Mouse (Mus musculus): ENCODE results near the gene Iqsec3. TPM values are rescaled to one million over a fixed set of nuclear protein-coding genes. Genes with fewer than 3 reads are reported as not detected.
A peak's percentile ranks its signal among the peaks of the same experiment; 100 is the strongest.

The Iqsec3 gene
- total RNA-seq, 2 experiments from 2014 or later = 0.37 to 0.45 TPM

DNA sequence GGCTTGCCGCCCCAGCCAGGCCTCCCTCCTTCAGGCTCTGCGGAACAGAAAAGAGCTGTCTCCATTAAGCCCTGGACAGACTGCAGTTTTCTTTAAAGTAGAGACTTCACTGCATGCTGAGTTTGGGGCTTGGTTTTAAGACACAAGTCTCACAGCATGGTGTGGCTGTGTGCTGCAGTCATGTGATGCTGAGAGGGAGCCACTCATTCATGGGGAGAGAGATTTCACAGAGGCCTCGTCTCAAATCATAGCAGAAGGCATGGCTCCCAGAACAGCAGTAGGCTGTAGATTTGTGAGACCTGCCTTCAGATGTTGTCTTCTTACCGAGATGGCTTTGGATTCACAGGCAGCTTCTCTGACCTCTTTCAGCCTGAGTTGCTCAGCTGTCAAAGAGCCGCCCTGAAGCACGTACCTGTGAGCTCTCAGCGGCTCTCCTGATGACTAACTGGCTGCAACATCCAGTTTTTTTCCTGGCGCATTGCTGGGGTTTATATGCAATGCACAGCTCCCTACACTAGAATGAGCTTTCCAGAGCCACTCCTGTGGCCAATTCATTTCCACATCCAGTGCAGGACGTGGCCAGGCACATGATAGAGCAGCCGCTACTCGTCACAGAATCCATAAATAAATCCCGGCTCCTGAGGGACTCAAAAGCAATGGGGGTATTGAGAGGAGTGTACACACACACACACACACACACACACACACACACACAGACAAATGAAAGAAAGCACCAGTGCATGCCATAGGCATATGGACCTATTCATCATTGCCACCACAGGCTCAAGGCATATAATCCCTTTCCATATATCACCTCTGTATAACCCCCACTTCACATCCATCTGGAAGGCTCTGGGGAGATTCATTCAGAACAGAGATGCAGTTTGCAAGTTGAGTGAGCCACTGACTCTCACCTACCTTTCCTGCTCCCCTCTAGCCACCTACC is 18.7 kb downstream of the Iqsec3 start:
- DNase-seq (ENCODE audit: low spot score) = no peak

DNA sequence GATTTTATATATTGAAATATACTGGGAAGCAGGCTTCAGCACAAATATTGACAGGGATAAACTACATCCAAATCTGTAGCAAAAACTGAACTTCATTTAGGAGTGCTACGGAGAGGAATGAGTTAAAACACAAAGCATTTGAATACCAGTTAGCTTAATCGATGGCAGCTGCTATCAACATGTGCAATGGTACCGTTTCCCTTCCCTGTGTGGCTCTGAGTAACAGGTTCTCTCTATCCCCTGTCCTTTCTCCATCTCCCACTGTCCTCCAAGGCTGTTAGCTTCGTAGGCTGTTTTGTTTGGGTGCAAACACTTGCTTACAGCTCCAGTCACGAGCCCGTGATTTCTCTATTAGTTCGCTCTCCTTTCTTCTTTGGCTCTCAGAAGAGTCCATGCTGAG is 19.7 kb downstream of the Iqsec3 start:
- DNase-seq (ENCODE audit: low spot score) = no peak

DNA sequence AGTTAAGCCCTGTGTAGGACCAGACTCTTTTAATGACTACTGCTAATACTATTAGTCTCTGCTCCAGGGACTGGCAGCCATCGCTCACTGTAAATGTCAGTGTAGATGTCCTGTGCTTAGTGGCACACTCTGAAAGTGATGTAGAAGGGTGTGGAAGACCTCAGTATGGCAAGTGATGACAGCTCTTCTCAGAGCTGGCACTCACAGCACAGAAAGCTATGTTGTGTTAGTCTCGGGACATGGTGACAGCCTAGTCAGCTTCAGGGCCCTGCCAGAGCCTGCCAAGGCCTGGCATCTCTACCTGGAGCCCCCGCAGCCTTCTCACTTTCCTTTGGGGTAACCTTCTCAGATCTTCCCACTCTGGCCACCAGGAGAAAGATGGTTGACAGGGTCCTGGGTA is 21.8 kb downstream of the Iqsec3 start:
- no peak for DNase-seq (ENCODE audit: low spot score)

DNA sequence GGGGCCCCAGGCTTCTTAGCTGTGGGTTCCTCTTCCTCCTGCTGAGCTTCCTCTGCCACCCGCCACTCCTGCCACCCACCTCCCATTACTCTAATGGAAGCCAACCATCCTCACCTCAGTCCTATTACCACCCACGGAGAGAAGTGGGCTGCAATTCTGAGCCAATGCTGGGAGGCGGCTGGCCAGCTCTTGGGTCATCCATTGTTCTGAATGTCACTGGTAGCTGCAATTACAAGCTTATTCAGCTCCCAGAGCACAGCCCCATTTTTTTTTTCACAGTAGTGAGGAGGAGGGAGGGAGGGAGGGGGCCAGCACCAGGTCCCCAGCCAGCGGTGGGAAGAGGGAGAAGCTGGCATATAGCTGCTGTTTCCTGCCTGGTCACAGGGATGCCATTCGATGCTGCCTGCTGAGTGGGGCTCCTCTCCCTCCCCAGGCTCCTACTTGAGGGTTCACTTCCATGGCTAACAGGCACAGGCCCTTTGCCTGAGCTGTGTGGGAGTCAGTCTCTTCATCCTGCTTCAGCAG is 32.7 kb downstream of the Iqsec3 start:
- no peak for DNase-seq (ENCODE audit: low spot score)

DNA sequence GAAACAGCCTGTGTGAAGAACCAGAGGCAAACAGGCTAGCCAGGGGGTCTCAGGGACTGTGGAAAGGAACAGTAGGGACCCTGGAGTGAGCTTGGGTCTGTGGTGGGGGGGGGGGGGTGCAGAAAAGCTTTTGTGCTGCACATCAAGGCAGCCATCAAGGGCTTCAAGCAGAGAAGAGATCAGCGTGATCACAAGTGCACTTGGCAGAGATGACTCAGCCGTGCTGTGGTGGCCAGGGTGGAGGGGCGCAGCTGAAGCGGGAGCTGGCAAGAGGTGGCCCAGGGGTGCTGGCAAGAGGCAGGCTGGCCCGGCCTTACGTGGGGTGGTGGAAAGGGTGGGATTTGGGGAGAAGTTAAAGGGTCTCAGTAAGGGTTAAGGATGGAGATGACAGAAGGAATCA is 48.6 kb downstream of the Iqsec3 start:
- DNase-seq (ENCODE audit: low spot score) = no peak

DNA sequence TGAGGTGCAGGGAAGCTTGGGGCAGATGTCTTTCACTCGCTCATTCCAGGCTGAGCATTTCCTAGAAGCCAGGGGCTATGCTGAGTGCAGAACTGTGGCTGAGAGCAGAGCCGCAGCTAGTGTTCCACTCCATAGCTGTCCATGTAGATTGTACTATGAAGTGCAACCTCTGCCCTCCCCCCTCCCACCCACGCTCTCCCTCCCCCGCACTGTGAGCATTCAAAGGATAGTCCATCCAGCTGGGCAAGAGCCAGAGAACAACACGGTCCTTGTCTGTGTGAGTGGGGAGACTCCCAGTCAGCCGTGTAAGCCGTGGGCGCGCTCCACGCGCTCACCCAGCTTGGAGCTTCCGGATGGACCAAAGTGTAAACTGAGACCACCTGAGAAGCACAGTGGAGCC is 49.1 kb downstream of the Iqsec3 start:
- no peak for DNase-seq (ENCODE audit: low spot score)

DNA sequence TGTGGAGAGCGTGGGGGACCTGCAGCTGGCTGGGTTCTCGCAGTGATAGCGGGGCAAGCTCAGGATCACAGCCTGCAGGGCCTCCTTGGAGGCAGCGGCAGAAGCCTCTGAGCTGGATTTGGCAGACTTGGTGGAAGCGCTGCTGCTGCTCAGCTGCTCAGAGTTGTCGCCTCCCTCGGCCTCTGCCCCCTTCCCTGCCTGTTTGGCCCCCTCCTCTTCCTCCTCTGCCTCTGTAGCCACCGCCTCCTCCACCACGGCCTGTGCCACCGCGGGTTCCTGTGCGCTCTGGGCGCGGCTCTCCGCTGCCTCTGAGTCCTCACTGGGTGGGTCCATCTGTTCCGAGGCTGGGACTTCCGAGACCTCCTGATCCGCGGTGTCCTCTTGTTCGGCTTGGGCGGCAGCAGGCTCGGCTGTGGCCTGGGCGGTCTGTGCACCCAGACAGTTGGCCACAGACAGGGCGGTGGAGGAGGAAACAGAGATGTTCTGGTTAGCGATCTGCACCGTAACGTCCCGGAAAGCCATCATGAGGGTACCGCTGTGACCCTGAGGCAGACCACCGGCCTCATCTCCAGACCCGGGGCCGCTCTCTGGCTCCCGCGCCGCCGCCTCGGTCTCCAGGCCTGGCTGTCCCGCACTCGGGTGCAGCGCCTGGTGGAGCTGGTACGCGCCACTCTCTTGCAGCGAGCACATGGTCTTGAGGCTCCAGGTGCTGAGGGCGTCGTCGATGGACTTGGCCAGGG is 60.8 kb downstream of the Iqsec3 start:
- DNase-seq (ENCODE audit: low spot score) = no peak

DNA sequence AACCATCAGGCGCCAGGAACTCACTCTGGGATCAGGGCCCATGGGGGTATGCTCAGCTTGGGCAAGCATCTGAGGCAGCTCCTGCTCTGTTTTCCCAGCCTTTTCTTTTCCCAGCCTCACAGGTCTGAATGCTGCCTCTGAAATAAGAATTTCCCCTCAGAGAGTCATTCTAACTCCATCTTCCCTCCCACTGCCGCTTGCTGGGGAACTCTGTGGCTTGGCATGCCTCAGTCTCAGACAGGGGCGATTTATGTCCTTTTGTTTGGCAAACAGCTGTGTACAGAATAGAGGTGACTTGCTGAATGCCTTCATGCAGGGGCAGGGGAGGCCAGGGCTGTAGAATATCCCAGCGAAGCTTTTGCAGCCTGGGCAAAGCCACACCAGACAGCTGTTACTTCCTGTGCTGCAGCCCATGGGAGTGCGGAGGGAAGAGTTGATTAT is 65.9 kb downstream of the Iqsec3 start:
- DNase-seq (ENCODE audit: low spot score) = no peak

DNA sequence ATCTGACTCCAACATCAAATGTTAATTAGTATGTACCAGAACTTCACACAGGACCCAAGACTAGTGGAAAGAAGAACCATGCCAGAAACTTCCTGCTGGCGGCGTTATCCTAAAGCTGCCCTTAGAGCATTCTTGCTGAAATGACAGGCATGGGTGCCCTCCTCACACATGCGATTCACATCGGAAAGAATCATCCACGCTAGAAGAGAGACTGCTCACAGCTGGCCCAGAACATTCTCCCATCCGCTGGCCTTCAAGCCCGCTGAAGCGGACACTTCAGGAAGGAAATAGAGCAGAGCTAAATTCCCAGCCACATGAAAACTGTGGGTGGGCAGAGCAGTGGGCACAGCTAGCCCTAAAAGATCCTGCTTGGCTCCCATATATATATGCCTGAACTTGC is 68.2 kb downstream of the Iqsec3 start:
- DNase-seq (ENCODE audit: low spot score) = no peak

DNA sequence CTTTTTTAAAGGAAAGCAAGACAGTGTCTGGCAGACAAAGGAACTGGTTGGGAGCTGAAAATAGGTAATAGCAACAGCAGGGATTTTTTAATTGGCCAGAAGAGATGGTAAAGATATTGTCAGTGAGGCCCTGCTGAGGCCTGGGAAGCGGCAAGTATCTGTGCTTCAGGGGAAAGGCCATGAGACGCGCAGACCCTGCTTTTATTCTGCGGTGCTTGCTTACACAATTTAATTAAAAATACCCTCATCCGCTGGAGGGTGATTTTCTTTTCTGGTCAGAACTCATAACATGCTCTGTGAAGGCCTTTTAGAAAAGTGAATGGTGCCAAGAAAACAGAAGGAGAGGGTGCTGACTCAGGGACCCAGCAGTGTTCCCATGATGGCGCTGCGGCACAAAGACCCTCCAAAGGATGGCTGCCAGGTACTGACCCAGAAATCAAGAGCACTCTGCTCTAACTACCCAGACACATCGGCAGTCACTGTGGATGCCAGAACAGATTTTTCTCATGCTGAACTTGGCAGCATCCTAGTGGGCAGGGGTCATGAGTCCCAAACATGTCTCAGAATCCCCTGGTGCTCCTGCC is 70.7 kb downstream of the Iqsec3 start:
- no peak for DNase-seq (ENCODE audit: low spot score)

DNA sequence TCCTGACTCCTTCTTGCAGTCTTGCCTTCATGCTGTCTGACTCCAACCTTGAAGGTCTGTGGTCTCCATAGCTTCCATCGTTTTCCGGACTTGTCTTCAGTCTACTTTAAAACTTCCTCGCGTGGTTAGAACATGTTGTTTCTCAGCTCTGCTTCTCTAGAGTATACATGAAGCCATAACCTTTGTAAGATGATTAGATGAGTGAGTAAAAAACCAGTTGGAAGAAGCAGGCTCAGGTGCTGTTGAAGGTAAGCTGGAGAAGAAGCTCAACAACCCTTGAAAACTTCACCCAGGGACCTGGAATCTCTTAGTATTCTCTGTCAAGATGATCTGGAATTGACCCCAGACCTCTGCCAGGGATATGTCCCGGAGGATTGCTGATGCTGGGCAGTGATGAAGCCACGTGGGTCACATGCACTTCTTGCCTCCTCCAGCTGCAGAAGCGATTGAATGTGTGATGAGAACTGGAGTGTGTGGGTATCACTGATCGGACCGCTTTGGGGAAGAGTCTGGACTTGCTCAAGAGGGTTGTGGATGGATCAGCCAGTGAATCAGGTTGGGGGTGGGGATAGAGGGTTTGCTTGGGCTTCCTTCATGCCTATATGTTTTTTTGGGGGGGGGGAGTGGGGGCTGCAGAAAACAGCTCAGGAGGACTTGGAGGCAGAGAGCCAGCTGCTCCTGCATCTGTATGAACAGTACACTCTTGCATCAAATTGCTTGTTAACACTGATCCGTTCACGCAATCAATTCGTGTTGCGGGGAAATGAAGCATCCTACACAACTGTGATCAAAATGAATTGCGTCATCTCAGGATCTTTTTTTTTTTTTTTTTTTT is 71.4 kb downstream of the Iqsec3 start:
- no peak for DNase-seq (ENCODE audit: low spot score)

DNA sequence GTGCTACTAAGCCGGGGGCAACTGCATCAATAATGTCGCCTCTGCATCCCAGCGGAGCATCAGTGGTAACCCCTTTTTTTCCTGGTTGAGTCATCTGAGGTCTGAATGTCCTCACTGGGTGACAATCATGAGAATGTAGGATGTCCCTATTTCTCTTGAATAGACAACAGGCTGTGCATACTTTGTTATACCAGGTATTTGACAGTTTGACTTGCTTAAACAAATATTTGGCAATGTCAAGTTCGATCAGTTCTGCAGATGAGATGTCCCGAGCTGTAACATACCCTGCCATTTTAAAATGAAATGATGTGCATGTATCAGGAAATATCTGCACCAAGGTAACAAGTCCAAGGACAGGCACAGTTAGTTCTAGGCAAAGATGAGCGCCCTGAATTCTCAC is 72.3 kb downstream of the Iqsec3 start:
- no peak for DNase-seq (ENCODE audit: low spot score)

DNA sequence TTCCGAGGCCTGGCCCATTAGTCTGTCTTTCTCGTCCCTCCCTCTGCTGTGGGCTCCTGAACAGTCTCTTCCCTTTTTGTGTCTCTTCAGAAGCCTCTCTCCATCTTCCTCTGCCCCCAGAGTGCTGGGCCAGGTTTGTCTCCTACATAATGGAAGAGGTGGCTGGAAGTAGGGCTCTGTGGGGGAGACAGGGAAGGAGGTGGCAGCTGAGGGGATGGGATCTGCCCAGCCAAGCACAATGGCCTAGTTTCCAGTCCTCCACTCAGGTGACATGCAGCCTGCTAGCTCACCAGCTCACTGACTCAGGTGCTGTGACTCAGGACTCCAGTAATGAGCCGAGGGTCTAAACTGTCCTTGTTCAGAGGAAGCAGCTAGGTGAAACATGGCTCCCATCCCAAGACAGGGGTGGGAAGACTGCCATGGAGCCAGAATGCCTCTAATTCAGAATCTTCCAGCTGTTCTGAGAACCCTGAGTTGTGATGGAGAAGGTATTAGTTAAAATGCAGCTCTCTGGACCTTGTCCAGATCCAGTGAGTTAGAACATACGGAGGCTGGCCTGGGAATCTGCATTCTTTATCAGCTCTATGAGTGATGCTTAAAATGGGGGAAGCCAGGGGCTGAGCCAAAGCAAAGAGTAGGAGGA is 80.7 kb downstream of the Iqsec3 start:
- no peak for DNase-seq (ENCODE audit: low spot score)

DNA sequence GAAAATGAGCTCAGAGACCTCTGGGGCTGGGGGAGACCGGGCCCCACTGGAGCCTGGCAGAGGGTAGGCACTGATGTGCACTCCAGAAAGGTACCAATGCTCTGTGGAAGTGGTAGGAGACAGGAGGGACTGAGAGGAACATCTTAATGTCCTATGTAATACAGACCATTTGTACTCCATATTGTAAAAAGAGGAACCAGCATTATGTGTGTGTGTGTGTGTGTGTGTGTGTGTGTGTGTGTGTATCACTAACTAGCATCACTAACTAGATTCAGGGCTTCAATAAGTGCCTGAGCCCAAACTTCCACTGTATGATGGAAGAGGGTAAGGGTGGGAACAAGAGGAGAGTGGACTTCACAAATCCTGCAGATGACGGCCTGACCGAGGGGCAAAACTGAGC is 88.1 kb downstream of the Iqsec3 start:
- no peak for DNase-seq (ENCODE audit: low spot score)

DNA sequence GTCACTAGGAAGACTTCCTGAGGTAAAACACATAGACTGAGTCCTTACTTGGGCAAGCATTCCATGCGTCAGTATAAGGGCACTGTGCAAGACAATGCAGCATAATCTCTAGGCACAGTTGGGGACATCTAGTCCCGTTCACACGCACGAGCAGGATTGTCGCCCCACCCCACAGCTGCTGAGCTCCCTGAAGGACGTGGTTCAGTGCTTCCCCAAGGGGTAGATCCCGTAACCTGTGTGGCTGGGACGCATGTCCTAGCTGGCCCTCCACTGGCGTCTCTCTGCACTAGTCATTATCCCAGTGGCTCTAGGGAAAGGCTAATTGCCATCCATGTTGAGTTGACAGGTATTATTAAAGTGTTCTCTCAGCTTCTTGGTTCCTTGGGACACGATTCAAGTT is 91.4 kb downstream of the Iqsec3 start:
- no peak for DNase-seq (ENCODE audit: low spot score)

DNA sequence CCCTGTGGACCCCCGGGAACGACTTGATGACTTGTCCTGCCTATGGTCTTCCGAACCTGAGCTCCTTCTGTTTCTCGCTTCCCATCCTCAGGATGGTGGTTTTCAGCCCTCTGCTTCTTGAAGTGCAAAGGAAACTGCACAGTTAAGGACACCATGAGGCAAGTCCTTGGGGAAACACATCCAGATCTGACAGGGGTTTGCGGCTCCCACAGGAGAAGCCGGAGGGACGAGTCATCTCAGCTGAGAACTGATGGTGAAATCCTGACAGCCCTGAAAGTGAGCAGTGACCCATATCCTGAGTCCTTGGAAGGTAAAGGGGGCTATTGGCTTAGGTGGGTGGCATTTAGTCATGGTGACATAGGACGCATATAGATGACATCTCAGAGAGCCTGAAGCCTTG is 92.9 kb downstream of the Iqsec3 start:
- no peak for DNase-seq (ENCODE audit: low spot score)

DNA sequence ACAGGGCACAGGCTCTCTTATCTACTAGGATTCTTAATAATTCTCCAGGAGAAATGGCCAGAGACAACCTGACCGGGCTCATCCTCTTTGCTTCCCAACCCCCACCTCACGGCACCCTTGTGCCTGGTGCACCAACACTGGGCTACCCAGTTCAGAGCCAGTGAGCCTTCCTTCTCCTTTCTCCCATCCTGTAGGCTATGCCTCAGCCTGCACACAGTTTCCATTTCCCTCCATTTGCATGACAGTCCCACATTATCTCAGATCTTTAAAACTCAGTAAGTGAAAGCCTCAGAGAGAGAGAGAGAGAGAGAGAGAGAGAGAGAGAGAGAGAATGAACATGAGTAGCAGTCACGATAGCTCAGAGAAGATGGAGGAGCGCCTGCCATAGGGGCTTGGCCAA is 95.2 kb downstream of the Iqsec3 start:
- DNase-seq (ENCODE audit: low spot score) = no peak

DNA sequence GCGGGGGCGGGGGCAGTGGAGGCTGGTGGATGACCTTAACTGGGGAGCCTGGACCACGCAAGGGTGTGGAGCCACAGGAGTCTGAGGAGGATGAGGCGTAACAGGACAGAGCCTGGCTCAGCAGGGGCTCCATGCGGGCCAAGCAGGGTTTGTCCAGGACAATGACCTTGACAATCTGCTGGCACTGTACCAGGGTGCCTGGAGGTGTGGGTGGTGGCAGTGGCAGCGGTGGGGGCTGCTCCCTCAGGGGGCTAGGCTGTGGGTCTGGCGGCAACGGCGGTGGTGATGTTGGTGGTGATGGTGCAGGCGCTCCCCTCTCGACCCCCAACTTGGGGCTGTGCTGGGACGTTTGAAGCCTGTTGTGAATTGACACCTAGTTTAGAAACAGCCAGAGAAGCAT is 97.3 kb downstream of the Iqsec3 start:
- DNase-seq (ENCODE audit: low spot score) = no peak

DNA sequence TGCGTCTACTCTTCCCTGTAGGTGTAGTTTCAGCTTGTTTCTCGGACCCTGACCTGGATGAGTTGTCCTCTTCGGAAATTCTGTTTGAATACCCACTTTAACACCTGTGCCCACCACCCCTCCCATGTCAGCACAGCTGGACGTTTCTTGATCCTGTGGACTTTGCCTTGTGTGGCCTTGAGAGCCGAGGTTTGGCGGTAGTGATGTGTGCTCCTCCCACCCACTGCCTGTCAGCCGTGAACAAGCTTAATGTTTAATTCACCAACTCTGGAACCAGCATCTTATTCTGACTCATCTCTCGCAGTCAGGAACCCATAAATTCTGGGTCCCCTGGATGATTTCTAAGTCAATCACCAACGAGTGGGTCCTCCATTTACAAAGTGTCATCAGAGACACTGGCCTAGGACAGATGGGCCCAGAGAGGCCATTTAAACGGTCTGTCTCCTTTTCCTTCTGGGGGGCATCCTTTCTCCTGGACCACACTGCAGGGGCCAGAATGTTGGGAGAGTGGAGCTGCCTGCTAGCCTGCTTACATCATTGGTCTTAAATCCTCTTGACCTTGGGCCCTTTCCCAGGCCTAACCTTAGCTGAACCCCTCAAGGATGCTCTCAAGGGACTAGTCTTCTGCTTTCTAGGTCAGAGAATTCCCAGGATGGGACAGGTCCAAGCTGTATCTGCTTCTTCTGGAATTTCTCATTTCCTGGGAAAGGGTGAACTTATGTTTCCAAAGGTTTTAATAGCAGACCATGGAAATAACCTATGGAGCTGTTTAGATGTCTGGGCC is 102.1 kb downstream of the Iqsec3 start:
- peak; percentile 22 for DNase-seq (ENCODE audit: low spot score)

DNA sequence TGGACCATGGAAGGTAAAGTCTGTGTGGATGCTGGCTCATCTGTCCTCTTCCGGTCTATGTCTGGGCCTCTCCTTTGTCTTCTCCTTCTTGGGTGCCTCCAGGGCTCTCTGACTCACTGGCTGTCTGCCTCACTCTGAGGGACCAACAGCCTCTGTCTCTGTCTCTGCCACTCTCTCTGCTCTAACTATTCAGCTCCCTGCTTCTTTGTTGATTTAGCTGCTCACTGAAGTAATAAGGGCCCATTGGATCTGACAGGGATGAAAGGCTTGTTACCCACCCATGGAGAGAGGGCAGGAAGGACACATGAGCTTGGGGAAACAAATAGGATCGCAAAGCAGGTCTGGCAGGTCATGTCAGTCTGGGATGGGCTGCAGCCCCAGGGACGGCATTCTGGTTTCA is 106.4 kb downstream of the Iqsec3 start:
- DNase-seq (ENCODE audit: low spot score) = no peak

Data from gastrocnemius, adult 18-20 months (tissue).